Mouse (Mus musculus): ENCODE data around the gene Nfkbia. TPM values are rescaled to one million over a fixed set of nuclear protein-coding genes. Genes with fewer than 3 reads are reported as not detected.

The Nfkbia gene
- polyA plus RNA-seq, 1 experiment from 2014 or later = 36.4 TPM

DNA sequence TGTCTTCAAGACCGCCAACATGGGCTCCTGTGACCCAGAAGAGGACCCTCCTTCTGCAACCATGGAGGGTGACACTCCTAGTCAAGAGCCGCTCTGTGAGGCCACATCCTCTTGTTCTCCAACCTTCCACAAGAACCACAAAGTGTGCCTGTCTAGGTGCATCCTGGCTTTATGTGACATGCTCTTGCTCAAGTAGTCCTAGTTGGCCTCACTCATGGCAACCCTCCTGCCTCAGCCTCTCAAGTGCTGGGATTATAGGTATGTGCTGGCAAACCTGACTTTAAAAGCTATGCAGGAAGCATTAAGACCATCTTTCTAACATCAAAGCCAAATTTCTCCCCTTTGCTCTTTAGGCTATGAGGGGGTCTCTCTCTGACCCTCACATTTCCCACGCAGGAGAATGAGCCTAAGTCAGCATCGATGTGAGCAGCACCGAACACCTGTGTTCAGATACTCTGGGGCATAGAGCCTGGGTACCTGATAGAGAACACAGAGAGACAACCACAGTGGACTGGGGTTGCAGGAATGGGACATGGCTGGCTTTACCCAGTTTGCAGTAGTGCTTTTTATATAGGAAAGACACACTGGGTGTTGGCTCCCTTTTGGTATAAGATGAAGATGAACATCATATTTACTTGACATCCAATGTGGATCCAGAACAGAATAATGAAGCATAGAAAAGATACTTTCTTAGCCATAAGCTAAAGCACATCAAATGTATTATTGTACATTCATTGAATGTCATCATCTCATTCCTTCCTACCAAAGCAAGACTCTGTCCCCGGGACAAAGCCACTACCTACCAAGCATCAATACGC lies 4.4 kb downstream of the Nfkbia start:
- Histone ChIP-seq H3K27me3 (no peaks in the 10 kb centered on the region), H3K4me1 (peaks cover 19% of the 10 kb centered on the region), H3K27ac (no peak overlapping the region), H3K9me3 (no peaks in the 10 kb centered on the region), H3K4me3 (replicated peaks) (no peak overlapping the region), H3K4me2 (no peak overlapping the region), H3K36me3 (replicated peaks) (peaks cover 32% of the 10 kb centered on the region), H3K9ac (no peak overlapping the region)
- WGBS = 94% methylated on average over 7 of the region's 7 CpGs
- no peak for ATAC-seq (ENCODE audit: low FRiP score)

- Histone ChIP-seq H3K4me2 (no peak overlapping the region), H3K27me3 (no peaks in the 10 kb centered on the region), H3K36me3 (replicated peaks) (peaks cover 32% of the 10 kb centered on the region), H3K9me3 (no peaks in the 10 kb centered on the region), H3K4me3 (replicated peaks) (no peak overlapping the region), H3K9ac (no peak overlapping the region), H3K4me1 (peaks cover 14% of the 10 kb centered on the region), H3K27ac (no peak overlapping the region)
- no peak for ATAC-seq (ENCODE audit: low FRiP score)
- 87% methylated on average over 18 of the region's 18 CpGs for WGBS
These were observed 5.3 kb downstream of the Nfkbia start for GRCm38 (mm10) chr12:55486923-55487674.

- Histone ChIP-seq H3K4me1 (no peaks in the 10 kb centered on the region), H3K27me3 (no peaks in the 10 kb centered on the region), H3K4me3 (replicated peaks) (no peak overlapping the region), H3K9me3 (no peaks in the 10 kb centered on the region), H3K27ac (no peak overlapping the region), H3K36me3 (replicated peaks) (peaks cover 23% of the 10 kb centered on the region), H3K9ac (no peak overlapping the region), H3K4me2 (no peak overlapping the region)
- 89% methylated on average over 6 of the region's 6 CpGs for WGBS
- ATAC-seq (ENCODE audit: low FRiP score) = no peak
These were observed 7.6 kb downstream of the Nfkbia start for GRCm38 (mm10) chr12:55484800-55485199.

DNA sequence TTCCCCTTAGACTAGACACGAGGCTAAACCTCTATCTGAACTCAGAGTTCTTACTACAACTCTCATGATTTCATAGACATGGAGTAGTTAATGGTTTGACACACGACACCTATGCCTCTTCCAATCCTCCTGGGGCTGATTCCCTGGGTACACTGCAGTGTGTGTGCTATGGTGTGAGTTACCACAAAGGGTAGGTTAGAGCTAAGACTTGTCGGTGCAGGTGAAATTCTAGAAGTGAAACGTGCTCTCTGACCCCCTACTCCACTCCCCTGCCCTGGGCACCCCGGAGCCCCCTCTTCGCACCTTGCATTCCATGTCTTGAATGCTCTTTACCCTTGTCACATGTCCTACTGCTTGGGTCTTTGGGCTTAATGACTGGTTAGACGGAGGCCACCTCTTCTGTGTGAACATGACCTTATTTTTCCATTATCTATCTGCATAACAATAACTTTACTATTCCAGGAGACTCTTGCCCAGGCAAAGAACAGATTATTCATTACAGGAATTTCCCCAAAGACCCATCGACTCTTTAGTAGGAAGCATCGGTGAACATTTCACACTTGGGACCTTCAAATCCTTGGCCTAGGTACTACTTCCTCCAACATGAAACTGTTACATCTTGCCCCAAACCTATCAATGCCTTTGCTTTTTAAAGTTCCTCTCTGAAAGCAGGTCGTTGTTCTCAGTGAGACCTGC lies 8.2 kb downstream of the Nfkbia start:
- H3K9ac ChIP-seq = no peak overlapping the region
- H3K4me3 ChIP-seq (replicated peaks) = no peak overlapping the region
- H3K4me1 ChIP-seq = no peaks in the 10 kb centered on the region
- H3K4me2 ChIP-seq = no peak overlapping the region
- peaks cover 22% of the 10 kb centered on the region for H3K36me3 ChIP-seq (replicated peaks)
- ATAC-seq (ENCODE audit: low FRiP score) = no peak
- no peak overlapping the region for H3K27ac ChIP-seq
- 76% methylated on average over 10 of the region's 10 CpGs for WGBS
- H3K9me3 ChIP-seq = no peaks in the 10 kb centered on the region
- H3K27me3 ChIP-seq = no peaks in the 10 kb centered on the region

GRCm38 (mm10) chr12:55483591-55483990 lies 8.9 kb downstream of the Nfkbia start:
- Histone ChIP-seq H3K36me3 (replicated peaks) (peaks cover 16% of the 10 kb centered on the region), H3K9ac (no peak overlapping the region), H3K4me3 (replicated peaks) (no peak overlapping the region), H3K9me3 (no peaks in the 10 kb centered on the region), H3K27ac (no peak overlapping the region), H3K4me2 (no peak overlapping the region), H3K27me3 (no peaks in the 10 kb centered on the region), H3K4me1 (no peaks in the 10 kb centered on the region)
- ATAC-seq (ENCODE audit: low FRiP score) = no peak
- 72% methylated on average over 5 of the region's 5 CpGs for WGBS

- ATAC-seq (ENCODE audit: low FRiP score) = no peak
- H3K36me3 ChIP-seq (replicated peaks) = peaks cover 7% of the 10 kb centered on the region
- 83% methylated on average over 9 of the region's 10 CpGs for WGBS
- H3K4me2 ChIP-seq = no peak overlapping the region
- H3K4me3 ChIP-seq (replicated peaks) = no peak overlapping the region
- H3K9me3 ChIP-seq = no peaks in the 10 kb centered on the region
- no peak overlapping the region for H3K27ac ChIP-seq
- H3K4me1 ChIP-seq = no peaks in the 10 kb centered on the region
- no peak overlapping the region for H3K9ac ChIP-seq
- H3K27me3 ChIP-seq = no peaks in the 10 kb centered on the region
These were observed 9.7 kb downstream of the Nfkbia start for GRCm38 (mm10) chr12:55482732-55483131.

GRCm38 (mm10) chr12:55481739-55482138 lies 10.7 kb downstream of the Nfkbia start:
- WGBS = 89% methylated on average over 4 of the region's 4 CpGs
- no peak overlapping the region for H3K27ac ChIP-seq

DNA sequence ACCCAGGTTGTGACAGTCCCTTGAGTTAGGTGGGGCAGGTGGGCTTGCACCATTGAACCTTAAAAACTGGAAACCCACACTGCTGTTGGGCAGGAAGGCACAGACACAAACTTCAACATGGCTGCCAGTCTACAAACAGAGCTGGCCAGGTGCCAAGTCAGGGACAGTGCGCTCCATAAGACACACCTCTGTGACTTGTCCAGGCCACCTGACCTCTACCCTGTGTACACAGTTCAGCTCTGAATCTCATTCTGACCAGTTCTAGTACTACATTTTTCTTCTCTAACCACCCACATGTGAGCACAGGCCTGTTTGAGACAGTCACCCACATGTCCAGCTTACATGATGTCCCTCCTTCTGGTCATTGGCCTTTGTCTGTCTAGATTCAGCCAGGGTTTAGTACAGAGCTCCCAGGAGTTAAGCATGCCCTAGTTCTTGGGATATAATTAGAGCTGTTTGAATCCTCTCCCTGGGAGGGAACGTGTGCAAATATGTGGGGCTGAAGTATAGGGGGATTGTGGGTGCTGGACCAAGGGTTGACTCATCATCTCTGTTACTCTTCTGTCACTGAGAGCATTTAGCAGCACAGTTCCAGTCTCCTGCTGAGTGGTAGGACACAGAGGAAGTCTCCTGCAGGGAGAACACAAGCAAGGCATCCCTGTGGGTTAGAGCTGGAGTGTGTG lies 11.8 kb downstream of the Nfkbia start:
- Histone ChIP-seq H3K4me2 (no peak overlapping the region), H3K9ac (no peak overlapping the region), H3K36me3 (replicated peaks) (no peaks in the 10 kb centered on the region), H3K27ac (no peak overlapping the region), H3K4me3 (replicated peaks) (no peak overlapping the region), H3K27me3 (no peaks in the 10 kb centered on the region), H3K4me1 (no peaks in the 10 kb centered on the region), H3K9me3 (no peaks in the 10 kb centered on the region)
- WGBS = 88% methylated on average over 2 of the region's 2 CpGs
- no peak for ATAC-seq (ENCODE audit: low FRiP score)

More at GRCm38 (mm10) chr12:55481739-55482138, 10.7 kb downstream of the Nfkbia start:
- Histone ChIP-seq H3K4me2 (no peak overlapping the region), H3K4me1 (no peaks in the 10 kb centered on the region), H3K27me3 (no peaks in the 10 kb centered on the region), H3K36me3 (replicated peaks) (0 out of 2 replicates have a peak, but pooled peaks cover under 1% of the 10 kb centered on the region), H3K4me3 (replicated peaks) (no peak overlapping the region), H3K9ac (no peak overlapping the region), H3K9me3 (no peaks in the 10 kb centered on the region)
- ATAC-seq (ENCODE audit: low FRiP score) = no peak

- no peaks in the 10 kb centered on the region for H3K27me3 ChIP-seq
- no peaks in the 10 kb centered on the region for H3K9me3 ChIP-seq
- no peak for ATAC-seq (ENCODE audit: low FRiP score)
- H3K27ac ChIP-seq = no peak overlapping the region
- H3K9ac ChIP-seq = no peak overlapping the region
- WGBS = 81% methylated on average over 3 of the region's 3 CpGs
- H3K36me3 ChIP-seq (replicated peaks) = no peaks in the 10 kb centered on the region
- H3K4me1 ChIP-seq = no peaks in the 10 kb centered on the region
- H3K4me2 ChIP-seq = no peak overlapping the region
- no peak overlapping the region for H3K4me3 ChIP-seq (replicated peaks)
These were observed 13.5 kb downstream of the Nfkbia start for GRCm38 (mm10) chr12:55478901-55479300.

GRCm38 (mm10) chr12:55474209-55474583 lies 18.3 kb downstream of the Nfkbia start:
- no peak overlapping the region for H3K27ac ChIP-seq
- H3K4me1 ChIP-seq = peaks cover 7% of the 10 kb centered on the region
- WGBS = 83% methylated on average over 13 of the region's 13 CpGs
- no peaks in the 10 kb centered on the region for H3K9me3 ChIP-seq
- H3K36me3 ChIP-seq (replicated peaks) = no peaks in the 10 kb centered on the region
- H3K9ac ChIP-seq = no peak overlapping the region
- peaks cover 5% of the 10 kb centered on the region; the same call in 1 of the 2 replicates for H3K27me3 ChIP-seq
- ATAC-seq (ENCODE audit: low FRiP score) = no peak
- H3K4me2 ChIP-seq = no peak overlapping the region
- no peak overlapping the region for H3K4me3 ChIP-seq (replicated peaks)

DNA sequence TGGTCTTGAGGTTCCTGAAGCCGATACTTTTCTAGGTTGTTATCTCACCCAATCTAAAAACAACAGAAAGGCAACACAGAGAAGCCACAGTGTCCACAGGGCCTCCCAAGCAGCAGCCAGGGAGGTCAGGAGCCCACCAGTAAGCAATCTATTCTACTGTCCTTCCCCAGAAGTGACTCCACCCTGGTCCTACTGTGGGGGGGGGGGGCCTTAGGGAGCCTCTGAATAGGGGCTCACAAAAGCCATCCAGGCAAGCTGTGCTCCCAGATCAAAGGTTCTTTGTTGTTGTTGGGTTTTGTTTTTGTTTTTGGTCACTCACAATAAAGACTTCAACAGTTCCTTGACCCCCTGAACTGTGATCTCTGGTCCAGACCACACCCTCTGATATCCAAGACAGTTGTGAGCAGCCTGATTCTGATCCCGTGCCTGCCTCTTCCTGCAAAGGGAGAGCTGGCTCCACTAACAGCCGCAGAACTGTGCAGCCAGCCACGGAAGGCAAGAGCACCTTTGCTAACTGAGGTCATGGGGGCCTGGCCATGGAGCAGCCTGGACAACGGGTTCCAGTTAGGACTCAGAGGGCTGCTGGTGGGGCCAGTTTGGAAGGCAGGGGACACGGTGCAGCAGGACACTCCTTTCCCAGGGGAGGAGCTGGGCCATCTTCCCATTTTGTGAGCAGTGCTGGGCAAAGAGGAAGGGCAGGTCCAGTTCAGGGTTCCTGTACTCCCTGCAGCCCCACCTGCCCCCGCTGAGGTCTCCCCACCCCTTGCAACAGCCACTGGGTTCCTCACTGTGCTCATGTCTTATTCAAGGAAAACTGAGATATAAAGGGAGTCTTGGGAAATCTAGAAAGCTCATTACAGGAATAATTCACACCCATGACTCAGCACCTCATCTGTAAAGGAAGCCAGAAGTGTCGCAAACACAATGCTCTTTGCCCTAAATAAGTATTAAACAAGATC lies 18.9 kb downstream of the Nfkbia start:
- Histone ChIP-seq H3K4me2 (no peak overlapping the region), H3K4me3 (replicated peaks) (no peak overlapping the region), H3K9ac (no peak overlapping the region), H3K9me3 (no peaks in the 10 kb centered on the region), H3K27me3 (peaks cover 5% of the 10 kb centered on the region; the same call in 1 of the 2 replicates), H3K27ac (no peak overlapping the region), H3K4me1 (peaks cover 7% of the 10 kb centered on the region), H3K36me3 (replicated peaks) (no peaks in the 10 kb centered on the region)
- 30% methylated on average over 8 of the region's 8 CpGs for WGBS
- ATAC-seq (ENCODE audit: low FRiP score) = no peak
